Mouse (Mus musculus) erythroid progenitor cell, adult 5-6 weeks (primary cell): Measurements from ENCODE around the gene Gpr179. TPM values are rescaled to one million over a fixed set of nuclear protein-coding genes. Genes with fewer than 3 reads are reported as not detected.
A peak's percentile ranks its signal among the peaks of the same experiment; 100 is the strongest.

Experiments
- ATAC-seq: replicated peaks from 2 replicates; pipeline ENCODE4 v1.8.0; 2016; ENCODE audit warnings: moderate number of reproducible peaks, mild to moderate bottlenecking, moderate TSS enrichment, inconsistent platforms; ENCODE audit not compliant: poor library complexity, low FRiP score, severe bottlenecking
- total RNA-seq, 2 experiments: library from RNA; stranded (forward) in 1 of 2; stranded (reverse) in 1 of 2; fragments of 150-400 nt in 1 of 2; fragments of 186-747, 209-891 nt in 1 of 2; gene quantifications; 2 replicates each; pipeline versions ENCODE4 v1.2.3 to v1.2.4; 2015 to 2017; ENCODE audit warnings: low replicate concordance in 2 of 2

The Gpr179 gene
- total RNA-seq, 2 experiments from 2014 or later = 0.15 TPM; not detected in 1

DNA sequence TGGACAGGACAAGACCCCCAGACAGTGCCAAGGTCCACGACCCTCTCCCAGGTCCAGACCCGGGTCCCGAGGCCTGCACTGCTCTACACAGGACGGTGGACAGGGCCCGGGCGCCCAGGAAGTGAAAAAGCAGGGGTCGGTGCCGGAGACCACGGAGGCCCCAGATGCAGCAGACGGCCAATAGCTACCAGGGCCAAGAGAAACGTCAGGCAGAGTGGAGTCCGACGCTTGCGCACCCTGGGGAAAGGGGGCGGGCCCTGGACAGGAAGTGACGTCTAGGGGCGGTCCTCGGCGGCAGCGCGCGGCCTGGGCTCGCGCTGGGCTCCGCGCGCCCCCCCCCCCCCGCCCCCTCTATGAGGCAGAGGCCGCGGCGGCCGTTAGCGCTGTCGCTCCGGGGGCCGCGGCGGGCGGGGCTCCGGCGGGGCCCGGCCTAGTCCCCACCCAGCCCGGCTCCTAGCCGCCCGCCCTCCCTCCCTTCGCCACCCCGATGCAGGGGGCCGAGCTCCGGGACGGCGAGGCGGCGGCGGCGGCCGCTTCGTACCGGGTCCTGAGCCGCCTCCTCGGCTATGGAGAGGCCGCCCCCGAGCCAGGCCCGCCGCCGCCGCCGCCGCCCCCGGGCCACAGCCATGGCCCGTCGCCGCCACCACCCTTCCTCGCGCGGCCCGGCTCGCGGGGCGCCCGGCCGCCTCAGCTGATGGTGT, 10.2 kb upstream of the Gpr179 start, which contains the start of gene Socs7:
Gene Socs7, plus strand, starts transcription at position 604 of the 701 bp plus-strand sequence.
- peak; percentile 87 for ATAC-seq

DNA sequence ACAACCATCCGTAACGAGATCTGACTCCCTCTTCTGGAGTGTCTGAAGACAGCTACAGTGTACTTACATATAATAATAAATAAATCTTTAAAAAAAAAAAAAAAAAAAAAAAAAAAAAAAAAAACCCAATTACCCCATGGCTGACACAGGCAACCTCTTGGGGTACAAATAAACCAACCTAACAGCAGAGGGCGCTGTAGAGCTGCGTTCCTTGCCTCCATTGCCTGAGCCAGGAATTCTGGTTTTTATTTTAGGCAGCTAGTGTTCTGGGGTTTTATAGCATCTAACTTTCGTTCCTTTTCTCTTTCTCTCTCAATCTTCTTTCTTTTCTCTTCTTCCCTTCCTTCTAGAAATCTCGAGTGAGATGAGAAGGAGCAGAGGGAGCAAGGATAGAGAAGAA, 5.8 kb upstream of the Gpr179 start:
- 0 out of 2 replicates have a peak, but pooled peaks have one; percentile 52 for ATAC-seq

DNA sequence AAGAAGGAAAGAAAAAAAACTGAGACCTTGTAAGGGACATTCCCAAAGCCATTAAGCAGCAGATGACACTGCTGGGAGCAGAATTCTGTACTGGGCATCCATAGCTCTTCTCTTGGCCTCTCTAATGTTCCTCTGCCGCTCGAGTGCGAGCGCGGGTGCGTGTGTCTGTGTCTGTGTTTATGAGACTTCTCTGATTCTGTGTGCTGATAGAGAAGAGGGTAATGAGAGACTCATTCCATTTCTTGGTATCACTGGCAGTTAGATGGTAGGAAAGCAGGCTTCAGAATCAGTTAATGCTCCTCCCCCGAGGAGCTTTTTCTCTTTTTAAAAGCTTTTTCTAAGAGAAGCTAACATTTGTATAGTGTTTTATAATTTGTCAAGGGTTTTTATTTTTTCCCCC, 3.4 kb upstream of the Gpr179 start:
- ATAC-seq = no peak

DNA sequence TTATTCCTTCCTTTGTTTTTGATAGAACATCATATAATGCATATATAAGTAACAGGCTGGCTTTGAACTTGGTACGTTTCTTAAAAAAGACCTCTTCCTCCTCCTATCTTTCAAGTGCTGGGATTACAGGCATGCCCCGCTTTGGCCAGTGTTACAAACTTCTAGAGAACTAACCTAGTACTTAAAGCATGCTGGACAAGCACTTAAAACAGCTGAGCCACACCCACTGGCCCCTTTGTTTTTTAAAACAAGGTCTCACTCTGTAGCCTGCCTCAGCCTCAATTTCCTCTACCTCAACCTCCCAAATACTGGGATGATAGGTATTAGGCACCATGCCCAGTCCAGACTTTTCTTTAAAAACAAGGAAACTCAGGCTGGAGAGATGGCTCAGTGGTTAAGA, 2.8 kb upstream of the Gpr179 start:
- ATAC-seq = no peak

DNA sequence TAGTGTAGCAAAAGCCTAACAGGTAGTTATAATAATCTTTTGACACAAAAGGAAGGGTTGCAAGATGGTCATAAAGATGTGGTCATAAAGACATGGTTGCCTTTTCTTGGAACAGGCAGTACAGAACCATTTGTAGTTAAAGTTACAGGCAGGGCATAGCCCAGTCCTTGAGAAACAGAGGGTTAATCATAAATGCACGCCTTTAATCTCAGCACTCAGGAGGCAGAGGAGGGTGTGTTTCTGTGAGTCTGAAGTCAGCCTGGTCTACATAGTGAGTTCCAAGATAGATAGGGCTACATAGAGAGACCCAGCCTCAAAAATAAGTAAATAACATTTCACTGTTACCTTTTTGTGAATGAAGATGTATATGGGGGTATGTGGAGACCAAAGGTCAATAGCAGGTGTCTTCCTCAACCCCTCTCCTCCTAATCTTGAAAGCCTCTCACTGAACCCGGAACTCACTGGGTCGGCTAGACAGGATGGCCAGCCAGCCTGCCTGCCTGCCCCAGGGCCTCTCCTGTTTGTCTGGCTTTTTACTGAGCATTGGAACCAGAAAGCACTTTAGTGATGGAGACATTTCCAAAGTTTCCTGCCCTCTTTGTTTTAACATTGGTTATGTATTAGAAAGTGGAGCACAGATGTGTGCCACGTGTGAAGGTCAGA, 1.2 kb upstream of the Gpr179 start:
- ATAC-seq = no peak

DNA sequence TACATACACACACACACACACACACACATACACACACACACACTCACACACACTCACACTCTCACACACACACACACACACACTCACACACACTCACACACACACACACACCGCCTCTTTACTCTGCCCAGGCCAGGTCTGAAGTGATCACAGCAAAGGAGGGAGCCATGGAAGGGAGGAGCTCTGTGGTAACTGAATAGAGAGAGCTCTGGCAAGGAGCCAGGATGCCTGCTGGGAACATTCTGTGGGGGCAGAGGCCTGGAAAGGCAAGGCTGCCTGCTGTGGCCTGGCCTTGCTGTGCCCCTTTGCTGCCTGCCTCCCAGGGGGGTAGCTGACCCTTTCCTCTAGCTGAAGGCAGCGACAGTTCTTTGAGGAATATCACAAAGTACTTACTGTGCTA, 1.8 kb downstream of the Gpr179 start:
- no peak for ATAC-seq

DNA sequence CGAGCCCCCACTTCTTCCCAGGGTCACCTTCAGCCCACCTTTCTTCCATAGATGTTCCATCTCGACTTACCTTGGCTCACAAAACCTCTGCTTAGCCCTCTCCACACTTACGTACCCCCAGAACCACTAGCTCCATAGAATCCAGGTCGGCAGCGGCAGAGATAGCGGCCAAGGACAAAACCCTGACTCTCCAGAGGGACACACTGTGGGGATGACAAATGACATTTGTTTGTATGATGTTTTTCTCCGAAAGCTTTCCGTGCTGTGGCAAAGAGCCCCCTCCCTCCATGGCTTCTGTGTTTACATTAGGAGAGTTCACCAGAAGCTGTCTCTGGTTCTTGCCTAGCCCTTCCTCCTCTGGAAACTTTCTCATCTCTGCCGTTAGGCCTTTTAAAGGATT, 4.6 kb downstream of the Gpr179 start:
- no peak for ATAC-seq

DNA sequence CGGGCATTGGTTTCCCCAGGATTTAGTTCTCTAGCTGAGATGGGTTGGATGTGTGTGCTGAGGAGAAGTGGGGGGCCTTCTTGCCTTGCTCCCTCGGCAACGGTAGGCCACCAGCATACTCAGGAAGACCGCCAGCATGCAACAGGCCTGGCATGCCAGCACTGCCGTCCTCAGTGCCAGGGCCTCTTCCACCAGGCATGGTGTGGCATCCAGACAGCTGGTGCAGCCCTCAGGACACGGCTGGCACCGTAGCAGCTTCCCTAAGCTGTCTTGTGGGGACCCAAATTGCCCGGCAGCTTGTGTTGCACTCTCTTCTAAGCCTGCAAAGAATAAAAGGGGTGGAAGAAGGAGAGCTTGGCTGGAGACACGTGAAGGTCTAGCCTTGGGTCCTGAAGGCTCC, 5.5 kb downstream of the Gpr179 start:
- no peak for ATAC-seq

DNA sequence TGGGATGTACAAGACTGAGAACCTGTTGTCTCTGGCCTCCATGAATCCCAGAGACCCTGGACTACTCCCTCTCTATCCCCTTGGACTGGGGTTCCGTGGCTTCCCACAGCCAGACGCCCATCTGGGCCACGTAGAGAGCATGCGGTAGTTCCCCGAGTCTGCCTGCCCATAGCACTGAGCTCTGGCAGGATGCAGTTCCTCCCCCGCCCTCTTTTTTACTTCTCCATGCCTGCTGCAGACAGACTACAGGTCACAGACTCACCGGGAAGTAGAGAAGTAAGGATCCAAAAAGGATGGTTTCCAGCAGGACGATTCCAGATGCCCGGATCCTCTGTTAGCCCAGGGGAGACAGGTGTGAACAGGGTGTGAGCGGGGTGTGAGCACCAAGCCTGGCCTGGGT, 6.4 kb downstream of the Gpr179 start:
- no peak for ATAC-seq

DNA sequence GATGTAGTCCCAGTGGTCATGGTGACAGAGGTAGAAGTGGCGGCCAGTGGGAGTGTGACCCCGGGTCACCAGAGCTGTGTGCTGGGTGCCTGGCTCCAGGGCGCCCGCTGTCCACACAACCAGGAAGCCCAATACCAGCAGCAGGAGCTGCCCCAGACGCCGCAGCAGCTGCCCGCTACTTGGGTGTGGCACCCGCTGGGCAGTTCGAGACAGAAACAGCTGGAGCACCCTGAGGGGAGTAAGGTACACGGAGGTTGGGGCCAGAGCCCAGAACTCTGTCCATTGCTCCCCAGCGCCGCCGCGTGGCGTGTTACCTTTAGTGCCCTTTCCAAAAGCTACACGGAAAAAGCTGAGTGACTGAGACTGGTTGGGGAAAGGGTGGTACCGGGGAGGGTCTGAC, 8.3 kb downstream of the Gpr179 start:
- 0 out of 2 replicates have a peak, but pooled peaks have one; percentile 9 for ATAC-seq

DNA sequence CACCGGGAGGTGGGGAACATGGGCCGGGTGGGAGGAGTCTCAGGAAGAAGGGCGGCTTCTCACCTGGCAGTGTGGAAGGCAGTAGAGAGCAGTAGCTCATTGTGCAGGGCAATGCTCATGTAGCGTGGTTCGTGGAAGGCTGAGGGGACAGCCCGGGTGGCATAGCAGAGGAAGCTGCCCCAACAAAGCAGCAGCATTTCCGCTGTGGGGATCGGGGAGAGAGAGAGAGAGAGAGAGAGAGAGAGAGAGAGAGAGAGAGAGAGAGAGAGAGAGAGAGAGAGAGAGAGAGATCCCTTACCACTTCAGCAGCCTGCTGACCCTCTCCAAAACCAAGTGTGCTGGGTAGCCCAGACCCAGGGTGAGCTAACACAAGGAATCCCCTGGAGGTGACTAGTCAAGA, 8.7 kb downstream of the Gpr179 start:
- ATAC-seq = no peak

DNA sequence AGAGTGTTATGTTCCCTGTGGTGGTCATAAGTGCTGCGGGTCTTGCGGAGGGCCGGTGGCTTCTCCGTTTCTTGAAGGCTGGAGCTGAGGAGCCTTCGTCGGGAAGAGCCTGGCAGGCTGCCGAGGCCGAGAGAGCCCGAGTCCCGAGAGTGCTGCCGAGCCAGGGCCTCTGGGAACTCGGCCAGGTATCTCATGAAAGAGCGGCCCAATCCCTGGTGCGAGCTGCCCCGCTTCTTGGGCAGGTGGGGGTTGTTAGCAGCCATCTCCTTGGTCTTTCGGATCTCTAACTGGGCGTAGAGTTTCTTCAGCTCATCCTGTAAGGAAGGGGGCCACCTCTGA, 12.9 kb downstream of the Gpr179 start:
- no peak for ATAC-seq

DNA sequence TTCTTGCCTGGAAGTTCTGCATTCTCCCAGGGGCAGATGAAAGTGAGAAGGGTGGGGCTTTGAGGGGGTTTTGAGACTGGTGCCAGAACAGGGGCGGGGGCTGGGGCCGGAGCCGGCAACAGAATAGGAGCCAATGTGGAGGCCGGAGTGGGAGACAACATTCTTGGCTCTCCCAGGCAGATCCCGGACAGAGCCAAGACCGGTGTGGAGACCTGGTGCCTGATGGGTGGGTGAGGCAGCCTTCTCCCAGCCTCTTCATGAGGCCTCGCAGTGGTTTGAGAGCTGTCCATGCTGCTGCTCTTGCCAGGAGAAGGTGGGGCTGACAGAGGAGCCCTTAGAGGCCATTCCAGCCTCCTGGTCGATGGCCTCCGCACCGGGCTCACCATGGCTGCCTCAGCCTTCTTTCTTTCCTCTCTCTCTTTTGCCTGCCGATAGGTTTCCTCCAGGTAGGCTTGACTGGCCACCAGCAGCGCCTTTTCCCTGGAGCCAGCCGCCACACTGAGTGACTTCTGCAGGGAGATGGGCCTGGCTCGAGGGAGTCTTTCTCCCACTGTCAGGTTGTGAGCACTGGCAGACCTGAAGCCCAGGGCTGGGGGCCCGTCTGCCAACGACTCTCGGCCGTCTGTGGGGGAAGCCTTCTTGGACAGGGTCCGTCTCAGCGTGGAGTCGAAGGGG, 13.4 kb downstream of the Gpr179 start:
- ATAC-seq = no peak

DNA sequence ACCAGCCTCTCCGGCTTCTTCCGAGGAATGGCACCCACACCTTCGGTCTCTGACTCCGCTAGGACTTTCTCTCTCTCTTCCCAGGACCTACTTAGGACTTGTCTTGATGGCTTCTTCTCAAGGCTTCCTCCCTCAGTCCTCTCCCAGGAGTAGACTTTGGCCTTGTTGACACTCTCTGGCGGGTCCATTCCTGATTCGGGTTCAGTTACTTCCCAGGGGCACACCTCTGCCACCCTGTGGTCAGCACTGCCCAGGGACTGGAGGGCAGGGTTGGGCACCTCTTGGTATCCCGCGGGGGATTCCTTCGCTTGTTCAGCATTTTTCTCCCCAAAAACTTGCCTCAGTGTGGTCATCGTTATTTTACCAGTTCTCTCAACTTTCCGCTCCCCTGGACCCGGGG, 14.5 kb downstream of the Gpr179 start:
- no peak for ATAC-seq

DNA sequence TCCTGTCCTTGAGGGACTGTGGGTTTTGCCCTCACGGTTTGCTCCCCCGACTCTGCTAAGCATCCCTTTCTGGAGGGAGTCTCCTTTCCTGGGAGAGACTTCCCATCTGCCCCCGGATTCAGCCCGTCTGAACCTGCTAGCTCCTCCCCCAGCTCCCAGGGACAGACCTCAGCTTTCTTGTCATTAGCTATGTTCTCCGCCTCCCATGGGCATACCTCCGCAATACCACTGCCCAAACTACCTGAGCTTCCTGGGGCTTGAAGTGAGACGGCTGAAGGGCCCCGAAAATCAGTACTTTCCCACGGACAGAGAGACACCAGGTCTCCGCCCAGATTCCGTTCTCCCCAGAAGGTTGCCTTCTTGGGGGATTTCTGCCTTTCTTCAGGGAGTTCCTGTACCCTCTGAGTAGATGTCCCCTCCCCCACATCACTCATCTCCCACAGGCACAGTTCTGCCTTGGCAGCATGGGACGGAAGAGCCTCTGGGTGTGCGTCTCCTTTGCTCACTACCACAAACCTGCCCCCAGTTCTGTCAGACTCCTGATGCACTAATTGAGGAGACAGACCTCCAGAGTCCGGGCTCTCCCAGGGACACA, 15.0 kb downstream of the Gpr179 start:
- ATAC-seq = no peak

DNA sequence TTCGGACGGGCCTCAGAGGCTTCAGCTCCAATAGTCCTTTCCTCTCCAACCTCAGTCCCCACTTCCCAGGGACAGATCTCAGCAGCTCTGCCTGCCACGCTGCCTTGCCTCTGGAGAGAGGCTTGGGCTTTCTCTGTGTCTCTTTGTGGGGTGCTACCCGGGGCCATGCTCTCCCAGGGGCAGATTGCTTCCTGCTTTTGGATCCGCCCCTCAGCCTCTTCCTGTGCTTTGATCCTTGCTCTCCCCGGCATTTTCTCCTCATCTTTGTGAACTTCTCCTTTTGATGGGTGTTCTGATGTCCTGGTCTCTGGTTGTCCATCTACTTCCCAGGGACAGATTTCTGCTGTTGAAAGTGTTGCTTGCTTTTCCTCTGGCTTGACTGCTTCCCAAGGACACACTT, 15.6 kb downstream of the Gpr179 start:
- no peak for ATAC-seq

DNA sequence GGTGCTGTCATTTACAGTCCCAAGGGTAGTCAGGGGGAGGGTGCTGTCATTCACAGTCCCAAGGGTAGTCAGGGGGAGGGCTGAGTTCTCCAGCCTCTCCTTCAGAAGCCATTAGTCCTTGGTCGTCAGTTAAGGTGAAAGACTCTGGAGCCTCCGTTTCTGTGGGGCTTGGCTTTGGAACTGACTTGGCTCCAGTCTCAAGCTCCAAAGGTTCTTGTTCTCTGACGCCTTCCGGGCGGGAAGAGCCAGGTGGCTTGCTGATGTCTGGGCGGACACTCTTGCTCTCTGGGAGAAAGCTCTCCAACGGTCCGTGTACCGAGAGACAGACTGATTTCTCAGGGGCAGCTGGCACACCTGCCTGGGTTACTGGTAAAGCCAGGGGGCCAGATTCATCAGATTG, 17.5 kb downstream of the Gpr179 start:
- ATAC-seq = no peak

DNA sequence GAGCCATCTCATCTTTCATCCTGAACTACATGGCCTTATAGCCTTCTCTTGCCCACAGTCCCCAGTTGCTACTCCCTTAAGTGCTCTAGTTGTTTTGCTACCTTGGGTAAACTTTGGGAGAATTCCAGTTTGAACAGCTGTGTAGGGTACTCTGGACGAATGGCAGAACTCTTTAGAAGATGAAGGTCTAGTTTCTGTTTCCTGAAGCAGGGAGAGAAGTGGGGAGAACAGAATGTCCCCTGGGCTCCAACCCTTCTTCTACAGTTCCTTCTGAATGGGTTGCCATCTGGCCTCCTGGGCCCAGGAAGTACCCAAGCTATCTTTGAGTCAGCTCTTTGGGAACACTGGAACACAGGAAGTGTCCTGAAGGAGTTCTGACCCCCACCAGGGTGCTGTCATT, 18.0 kb downstream of the Gpr179 start:
- no peak for ATAC-seq

DNA sequence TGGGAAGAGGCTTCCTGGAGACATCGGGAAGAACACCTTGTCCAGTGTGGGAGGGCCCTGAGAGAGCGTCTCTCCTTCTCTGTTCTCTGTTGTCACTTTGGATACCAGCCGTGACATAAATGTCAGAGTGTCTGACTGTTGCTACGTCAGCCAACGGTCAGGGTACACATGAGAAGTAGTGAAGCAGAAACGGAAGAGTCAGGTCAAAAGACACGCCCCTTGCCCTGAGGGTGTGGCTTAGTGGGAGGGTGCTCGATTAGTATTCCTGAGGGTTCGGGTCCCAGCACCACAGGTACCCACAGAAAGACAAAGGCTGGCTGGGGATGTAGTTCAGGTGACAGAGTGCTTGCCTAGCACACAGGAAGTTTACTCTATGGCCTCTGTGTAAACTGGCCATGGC, 18.8 kb downstream of the Gpr179 start:
- ATAC-seq = no peak

DNA sequence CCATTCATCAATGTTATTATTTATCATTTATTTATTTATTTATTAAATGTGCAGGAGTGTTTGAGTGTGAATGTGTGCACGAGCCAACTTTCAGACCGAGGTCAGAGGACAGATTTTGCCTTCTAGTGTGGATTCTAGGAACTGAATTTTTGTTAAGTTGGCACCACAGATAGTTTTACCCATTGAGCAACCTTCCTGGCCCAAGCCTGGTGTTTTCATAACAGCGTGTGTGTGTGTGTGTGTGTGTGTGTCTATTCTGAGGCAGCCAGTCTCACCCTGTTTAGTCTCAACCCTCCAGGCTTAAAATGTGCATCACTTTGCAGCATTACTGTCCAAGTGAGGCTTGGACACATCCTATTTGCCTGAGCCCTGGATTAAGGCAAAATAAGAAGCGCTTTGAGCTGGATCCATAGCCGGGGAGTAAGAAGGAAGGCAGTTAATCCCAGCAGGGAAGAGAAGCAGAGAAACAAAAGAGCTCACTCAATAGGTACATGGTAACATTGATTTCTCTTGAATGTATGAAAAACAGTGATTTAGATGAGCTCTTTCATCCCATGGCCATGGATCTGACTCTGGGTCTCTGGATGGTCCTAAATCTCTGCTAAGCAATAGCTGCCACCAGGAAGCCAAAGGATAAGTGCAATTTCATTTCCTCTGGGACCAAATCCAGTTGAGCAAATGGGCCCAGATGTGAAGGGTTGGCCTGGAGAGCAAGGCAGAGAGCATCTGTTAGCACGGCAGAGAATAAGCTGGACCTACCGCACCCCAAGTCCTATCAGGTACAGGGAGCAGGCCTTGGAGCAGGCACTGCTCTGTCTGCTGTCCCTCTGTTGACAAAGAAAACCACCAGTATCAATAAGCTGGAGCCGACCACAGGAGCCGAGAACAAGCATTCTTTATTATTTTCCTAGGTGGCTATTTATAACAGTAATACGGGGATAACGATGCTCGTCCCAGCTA, 20.4 kb downstream of the Gpr179 start:
- no peak for ATAC-seq
